Mouse (Mus musculus) megakaryocyte, embryonic 14.5 days (primary cell): Measurements from ENCODE around the gene Zdhhc8.

Source experiments
- FLI1 ChIP-seq: IDR thresholded peaks from 2 replicates; pipeline ENCODE4 v1.6.1; 2012; ENCODE audit warnings: low read length, inconsistent platforms, mixed read lengths
- GATA1 ChIP-seq: IDR thresholded peaks from 3 replicates; pipeline ENCODE4 v1.6.1; 2012; ENCODE audit warnings: mixed read lengths, low read length, inconsistent platforms, borderline replicate concordance

DNA sequence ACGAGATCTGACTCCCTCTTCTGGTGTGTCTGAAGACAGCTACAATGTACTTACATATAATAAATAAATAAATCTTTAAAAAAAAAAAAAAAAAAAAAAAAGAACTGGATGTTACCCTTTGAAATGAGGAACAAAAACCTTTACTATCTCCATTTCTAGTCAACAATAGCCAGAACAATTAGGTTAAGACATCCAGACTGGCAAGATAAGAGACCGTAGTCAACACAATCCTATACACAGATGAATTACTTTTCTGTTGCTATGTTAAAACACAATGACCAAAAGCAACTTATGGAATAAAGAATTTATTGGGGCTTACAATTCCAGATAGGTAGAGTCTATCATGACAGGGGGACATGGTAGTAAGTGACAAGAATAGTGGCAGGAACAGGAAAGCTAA lies 30.1 kb upstream of the Zdhhc8 start:
- TF ChIP-seq GATA1 (no peak), FLI1 (no peak)
